Mouse (Mus musculus) liver, embryonic 16.5 days (tissue): ENCODE data around the gene Atxn1. TPM values are rescaled to one million over a fixed set of nuclear protein-coding genes. Genes with fewer than 3 reads are reported as not detected.

Experiments
- ATAC-seq: fragments of 200-750 bp; cut with Nextera tagmentation; 2 replicates; pipeline ENCODE4 v1.8.0; 2017; ENCODE audit warnings: low read depth, mild to moderate bottlenecking, moderate number of reproducible peaks, moderate library complexity
- H3K27ac ChIP-seq: fragments of 300-500 bp; sonication (generic); 2 replicates; pipeline ENCODE4 v1.5.1; 2014; ENCODE audit warnings: mild to moderate bottlenecking, low read length
- H3K27me3 ChIP-seq: fragments of 300-500 bp; sonication (generic); 2 replicates; pipeline ENCODE4 v1.6.1; 2014; ENCODE audit warnings: low read depth, low read length, mixed read lengths; ENCODE audit not compliant: control insufficient read depth, insufficient read depth
- H3K36me3 ChIP-seq: fragments of 300-500 bp; sonication (generic); 2 replicates; pipeline ENCODE4 v1.6.1; 2014; ENCODE audit warnings: mild to moderate bottlenecking; ENCODE audit not compliant: control insufficient read depth, insufficient read depth
- H3K4me1 ChIP-seq: fragments of 300-500 bp; sonication (generic); 2 replicates; pipeline ENCODE4 v1.6.1; 2014; ENCODE audit warnings: low read depth, low read length, mixed read lengths; ENCODE audit not compliant: control insufficient read depth
- H3K4me2 ChIP-seq: fragments of 300-500 bp; sonication (generic); 2 replicates; pipeline ENCODE4 v1.6.1; 2014; ENCODE audit warnings: low read depth, low read length, mixed read lengths
- H3K4me3 ChIP-seq: fragments of 300-500 bp; sonication (generic); 2 replicates; pipeline ENCODE4 v1.5.1; 2014; ENCODE audit warnings: low read depth, mild to moderate bottlenecking, low read length
- H3K9ac ChIP-seq: fragments of 300-500 bp; sonication (generic); 2 replicates; pipeline ENCODE4 v1.6.1; 2014; ENCODE audit warnings: low read depth, low read length
- H3K9me3 ChIP-seq: fragments of 300-500 bp; sonication (generic); replicated peaks from 2 replicates; pipeline ENCODE4 v1.6.1; 2016; ENCODE audit warnings: low read length; ENCODE audit not compliant: control insufficient read depth
- WGBS: fragments of 180-500 bp; shearing (Covaris S2); extraction: QIAGEN DNeasy Blood & Tissue Kit; methylation state at CpG from one replicate; pipeline ENCODE4 v1.1.7; 2014; ENCODE audit not compliant: insufficient replicate concordance; 5-methylcytosine and 5-hydroxymethylcytosine counted together
- polyA plus RNA-seq: library from polyadenylated mRNA; unstranded; fragments of >200 nt; fragmentation: Nextera tagmentation; extraction: Ambion mirVana; gene quantifications from 2 replicates; pipeline ENCODE4 v1.2.1, GENCODE M21; 2015

Atxn1 gene
- polyA plus RNA-seq, 1 experiment from 2014 or later = 3.2 TPM

DNA sequence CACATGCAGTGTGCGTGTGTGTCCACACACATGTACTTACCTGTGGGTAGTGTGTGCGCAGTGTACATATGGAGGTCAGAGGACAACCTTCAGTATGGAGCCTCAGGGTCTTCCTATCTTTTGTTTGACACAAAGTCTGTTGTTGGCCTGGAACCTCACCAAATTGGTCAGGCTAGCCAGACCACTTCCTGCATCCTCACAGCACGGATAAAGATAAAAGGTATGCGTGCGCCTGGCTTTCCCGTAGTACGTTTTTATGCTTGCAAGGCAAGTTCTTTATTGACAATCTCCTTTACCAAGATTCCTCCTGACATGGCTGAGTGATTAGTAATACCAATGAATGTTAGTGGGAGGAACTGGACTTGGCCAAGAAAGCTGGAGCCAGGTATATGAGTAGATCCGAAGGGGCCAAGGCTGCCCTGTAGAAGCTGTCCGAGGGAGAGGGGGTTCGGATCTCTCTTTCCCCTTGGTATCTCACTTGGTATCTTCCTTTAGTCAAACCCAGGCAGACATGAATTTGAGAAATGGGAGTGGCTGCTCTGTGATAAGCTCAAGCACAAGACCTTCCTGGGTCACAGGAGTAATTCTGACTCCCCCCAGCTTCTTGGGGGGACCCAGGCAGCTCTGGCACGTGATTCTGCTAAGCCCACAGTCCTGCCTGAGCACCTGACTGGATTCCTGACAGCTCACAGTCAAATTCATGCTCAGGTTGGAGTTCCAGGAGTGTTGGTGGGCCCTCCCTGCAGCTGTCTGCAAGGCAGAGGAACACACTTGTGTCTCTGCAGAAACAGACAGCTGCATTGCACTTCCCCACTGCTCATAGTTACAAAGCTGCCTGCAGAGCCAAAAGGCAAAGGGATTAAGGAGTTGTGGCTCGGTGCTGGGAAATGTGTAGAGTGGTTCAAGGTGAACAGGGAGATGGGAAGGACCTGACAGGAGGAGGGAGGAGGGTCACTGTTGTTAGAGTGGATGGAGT lies 451.5 kb downstream of the Atxn1 start:
- ATAC-seq = peak; percentile 20; the same call in 1 of the 2 replicates
- Histone ChIP-seq H3K27ac (peak overlapping the region; percentile 93), H3K9me3 (no peaks in the 10 kb centered on the region), H3K4me3 (peak overlapping the region; percentile 90), H3K36me3 (peaks cover 36% of the 10 kb centered on the region), H3K4me2 (peak overlapping the region; percentile 81), H3K27me3 (no peaks in the 10 kb centered on the region; the same call in 1 of the 2 replicates), H3K4me1 (peaks cover 81% of the 10 kb centered on the region), H3K9ac (peak overlapping the region; percentile 95)
- 27% methylated on average over 12 of the region's 12 CpGs for WGBS

DNA sequence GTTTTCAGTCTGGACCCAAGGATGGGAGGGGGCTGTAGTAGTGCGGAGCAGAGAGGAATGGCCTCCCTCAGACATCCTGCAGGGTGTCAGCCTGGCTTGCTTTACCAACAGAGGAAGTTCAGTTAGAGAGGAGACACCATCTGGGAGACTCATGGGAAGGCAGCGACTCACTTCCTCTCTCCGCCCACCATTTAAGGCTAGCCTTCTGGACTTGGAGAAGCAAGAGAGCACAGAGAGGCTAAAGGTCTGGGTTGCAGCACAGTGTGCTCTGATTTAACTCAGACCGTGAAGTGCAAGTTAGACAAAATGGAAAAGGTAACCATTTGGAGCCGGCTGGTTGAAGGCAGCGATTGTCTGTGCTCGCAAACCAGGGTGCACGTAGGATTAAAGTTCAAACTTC lies 452.3 kb downstream of the Atxn1 start:
- WGBS = 37% methylated on average over 8 of the region's 8 CpGs
- H3K4me1 ChIP-seq = peaks cover 76% of the 10 kb centered on the region
- H3K4me3 ChIP-seq = peak overlapping the region; percentile 90
- H3K4me2 ChIP-seq = peak overlapping the region; percentile 81
- peak overlapping the region; percentile 93 for H3K27ac ChIP-seq
- no peak for ATAC-seq
- H3K9me3 ChIP-seq = no peaks in the 10 kb centered on the region
- peaks cover under 1% of the 10 kb centered on the region; the same call in 1 of the 2 replicates for H3K27me3 ChIP-seq
- peaks cover 29% of the 10 kb centered on the region for H3K36me3 ChIP-seq
- H3K9ac ChIP-seq = peak overlapping the region; percentile 95

GRCm38 (mm10) chr13:45511706-45512435 lies 452.9 kb downstream of the Atxn1 start:
- peaks cover 23% of the 10 kb centered on the region for H3K36me3 ChIP-seq
- H3K27me3 ChIP-seq = peaks cover 4% of the 10 kb centered on the region; the same call in 1 of the 2 replicates
- peaks cover 73% of the 10 kb centered on the region for H3K4me1 ChIP-seq
- H3K9ac ChIP-seq = peak overlapping the region; percentile 95
- peak overlapping the region; percentile 93 for H3K27ac ChIP-seq
- H3K4me3 ChIP-seq = peak overlapping the region; percentile 90
- H3K4me2 ChIP-seq = peak overlapping the region; percentile 81
- 20% methylated on average over 6 of the region's 6 CpGs for WGBS
- peak; percentile 64 for ATAC-seq
- H3K9me3 ChIP-seq = no peaks in the 10 kb centered on the region

DNA sequence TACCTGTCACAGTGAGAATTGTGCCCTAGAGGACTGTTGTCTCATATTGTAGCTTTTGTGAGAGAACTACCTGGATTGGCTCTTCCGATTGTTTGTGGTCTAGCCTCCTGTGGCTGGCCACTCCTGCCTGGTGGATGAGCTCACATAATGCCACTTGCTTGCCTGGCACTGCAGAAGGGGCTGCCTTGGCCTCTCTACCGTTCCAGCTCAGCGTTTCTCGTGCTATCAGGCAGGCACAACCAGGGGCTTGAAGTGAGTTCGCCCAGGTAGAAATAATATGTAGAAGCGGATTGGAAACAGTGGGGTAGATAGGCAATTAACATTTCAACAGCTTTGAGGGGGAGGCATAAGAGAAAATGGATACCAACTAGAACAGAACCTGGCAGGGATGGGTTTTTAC lies 455.4 kb downstream of the Atxn1 start:
- peak overlapping the region; percentile 81 for H3K4me2 ChIP-seq
- no peaks in the 10 kb centered on the region for H3K36me3 ChIP-seq
- WGBS = 45% methylated on average over 6 of the region's 6 CpGs
- peak overlapping the region; percentile 95 for H3K9ac ChIP-seq
- peaks cover 59% of the 10 kb centered on the region for H3K4me1 ChIP-seq
- no peak for ATAC-seq
- peaks cover 4% of the 10 kb centered on the region for H3K27me3 ChIP-seq
- peak overlapping the region; percentile 90 for H3K4me3 ChIP-seq
- no peaks in the 10 kb centered on the region for H3K9me3 ChIP-seq
- H3K27ac ChIP-seq = peak overlapping the region; percentile 93

- H3K27me3 ChIP-seq = peaks cover 4% of the 10 kb centered on the region
These were observed 456.3 kb downstream of the Atxn1 start for GRCm38 (mm10) chr13:45508495-45508894.

GRCm38 (mm10) chr13:45507274-45508229 lies 457.3 kb downstream of the Atxn1 start, which contains the start of gene Gmpr:
Gene Gmpr (plus strand): TSS chr13:45507444.
- peaks cover 52% of the 10 kb centered on the region for H3K4me1 ChIP-seq
- H3K27me3 ChIP-seq = peaks cover 4% of the 10 kb centered on the region
- WGBS = under 1% methylated on average over 60 of the region's 63 CpGs
- peak within 1 kb of the TSS; percentile 81 for H3K4me2 ChIP-seq
- peak within 1 kb of the TSS; percentile 95 for H3K9ac ChIP-seq
- peak; percentile 73 for ATAC-seq
- H3K27ac ChIP-seq = peak within 1 kb of the TSS; percentile 93
- no peaks in the 10 kb centered on the region for H3K36me3 ChIP-seq
- peak within 1 kb of the TSS; percentile 90 for H3K4me3 ChIP-seq
- H3K9me3 ChIP-seq = no peaks in the 10 kb centered on the region

More at GRCm38 (mm10) chr13:45508495-45508894, 456.3 kb downstream of the Atxn1 start:
- no peaks in the 10 kb centered on the region for H3K36me3 ChIP-seq
- H3K4me3 ChIP-seq = peak overlapping the region; percentile 90
- H3K9me3 ChIP-seq = no peaks in the 10 kb centered on the region
- peak overlapping the region; percentile 81 for H3K4me2 ChIP-seq
- WGBS = 2% methylated on average over 8 of the region's 8 CpGs
- H3K4me1 ChIP-seq = peaks cover 52% of the 10 kb centered on the region
- H3K9ac ChIP-seq = peak overlapping the region; percentile 95
- peak overlapping the region; percentile 93 for H3K27ac ChIP-seq
- ATAC-seq = peak; percentile 49

DNA sequence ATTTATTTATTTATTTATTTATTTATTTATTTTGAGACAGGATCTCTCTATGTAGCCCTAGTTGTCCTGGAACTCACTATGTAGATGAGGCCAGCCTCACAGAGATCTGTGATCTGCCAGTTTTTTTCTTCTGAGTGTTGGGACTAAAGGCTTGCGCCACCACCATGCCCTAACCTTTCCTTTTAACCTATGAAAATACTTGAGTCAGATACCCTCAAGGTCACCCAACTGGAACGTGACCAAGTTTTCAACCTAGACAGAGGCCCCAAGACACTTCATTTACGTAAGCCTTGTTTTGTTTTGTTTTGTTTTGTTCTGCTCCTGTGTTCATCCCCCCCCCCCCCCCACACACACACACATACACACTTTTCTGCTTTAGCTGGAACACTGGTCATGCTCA lies 459.3 kb downstream of the Atxn1 start:
- WGBS = 92% methylated on average over 3 of the region's 3 CpGs
- Histone ChIP-seq H3K4me3 (no peak overlapping the region), H3K27me3 (peaks cover 4% of the 10 kb centered on the region), H3K4me2 (no peak overlapping the region), H3K27ac (no peak overlapping the region), H3K36me3 (no peaks in the 10 kb centered on the region), H3K9me3 (no peaks in the 10 kb centered on the region; the same call in none of the 2 replicates), H3K9ac (no peak overlapping the region), H3K4me1 (peaks cover 52% of the 10 kb centered on the region)
- no peak for ATAC-seq

DNA sequence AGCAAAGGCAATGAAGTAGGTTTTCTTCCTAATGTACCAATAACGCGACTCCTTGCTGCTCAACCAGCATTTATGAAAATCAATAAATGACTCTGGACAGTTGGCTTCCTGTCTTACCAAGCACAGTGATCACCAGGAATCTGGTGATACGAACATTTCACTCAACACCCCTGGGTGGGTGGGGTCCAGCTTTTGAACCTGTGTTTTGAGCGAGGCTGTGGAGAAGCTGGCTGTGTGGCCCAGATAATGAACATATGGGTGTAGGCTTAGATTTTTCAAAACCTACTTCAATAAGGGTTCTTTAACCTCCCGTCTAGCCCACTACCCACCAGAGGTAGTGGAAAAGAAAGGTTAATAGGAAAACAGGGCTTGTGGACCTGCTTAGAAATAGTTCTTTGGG lies 462.0 kb downstream of the Atxn1 start:
- H3K9ac ChIP-seq = peak overlapping the region; percentile 42
- H3K4me2 ChIP-seq = peak overlapping the region; percentile 22
- no peak overlapping the region for H3K4me3 ChIP-seq
- 46% methylated on average over 5 of the region's 5 CpGs for WGBS
- peak; percentile 57 for ATAC-seq
- peak overlapping the region; percentile 89 for H3K27ac ChIP-seq
- H3K27me3 ChIP-seq = peaks cover 4% of the 10 kb centered on the region
- H3K9me3 ChIP-seq = peaks cover 3% of the 10 kb centered on the region
- H3K4me1 ChIP-seq = peaks cover 59% of the 10 kb centered on the region
- no peaks in the 10 kb centered on the region for H3K36me3 ChIP-seq
